Mouse (Mus musculus): ENCODE results near the gene Vps72. TPM values are rescaled to one million over a fixed set of nuclear protein-coding genes. Genes with fewer than 3 reads are reported as not detected.

Vps72 gene
- polyA plus RNA-seq, 1 experiment: 83.5 TPM

GRCm38 (mm10) chr3:95164256-95164550 is 53.4 kb downstream of the Vps72 start:
- Histone ChIP-seq H3K9me3 (replicated peaks; ENCODE audit: control insufficient read depth, insufficient read depth, low read length, poor library complexity, severe bottlenecking) (no peaks in the 10 kb centered on the region), H3K4me3 (ENCODE audit: low read depth, low read length) (no peak overlapping the region), H3K27ac (ENCODE audit: insufficient read depth, low read length) (no peak overlapping the region), H3K4me1 (ENCODE audit: control insufficient read depth, insufficient read depth, low read length) (peaks cover 18% of the 10 kb centered on the region), H3K27me3 (ENCODE audit: control insufficient read depth, insufficient read depth, low read length, poor library complexity, severe bottlenecking) (no peaks in the 10 kb centered on the region), H3K9ac (ENCODE audit: low read depth, poor library complexity, severe bottlenecking) (no peak overlapping the region), H3K36me3 (ENCODE audit: control insufficient read depth, insufficient read depth, low read length, poor library complexity, severe bottlenecking) (no peaks in the 10 kb centered on the region)
- no peak for TF ChIP-seq EP300 (IDR thresholded peaks at IDR 0.05; ENCODE audit: insufficient read depth, low read depth, low read length)
- TF ChIP-seq POLR2A (IDR thresholded peaks at IDR 0.05; ENCODE audit: insufficient read depth, low read length): no peak
- no peak for TF ChIP-seq CTCF (IDR thresholded peaks at IDR 0.05; ENCODE audit: low read depth, low read length)

- no peaks in the 10 kb centered on the region for H3K27me3 ChIP-seq (ENCODE audit: control insufficient read depth, insufficient read depth, low read length, poor library complexity, severe bottlenecking)
- H3K4me3 ChIP-seq (ENCODE audit: low read depth, low read length): no peak overlapping the region
- no peaks in the 10 kb centered on the region for H3K9me3 ChIP-seq (replicated peaks; ENCODE audit: control insufficient read depth, insufficient read depth, low read length, poor library complexity, severe bottlenecking)
- H3K9ac ChIP-seq (ENCODE audit: low read depth, poor library complexity, severe bottlenecking): no peak overlapping the region
- H3K27ac ChIP-seq (ENCODE audit: insufficient read depth, low read length): no peak overlapping the region
- no peak for TF ChIP-seq EP300 (IDR thresholded peaks at IDR 0.05; ENCODE audit: insufficient read depth, low read depth, low read length)
- TF ChIP-seq CTCF (IDR thresholded peaks at IDR 0.05; ENCODE audit: low read depth, low read length): no peak
- TF ChIP-seq POLR2A (IDR thresholded peaks at IDR 0.05; ENCODE audit: insufficient read depth, low read length): no peak
- H3K36me3 ChIP-seq (ENCODE audit: control insufficient read depth, insufficient read depth, low read length, poor library complexity, severe bottlenecking): no peaks in the 10 kb centered on the region
- peaks cover 18% of the 10 kb centered on the region for H3K4me1 ChIP-seq (ENCODE audit: control insufficient read depth, insufficient read depth, low read length)
Observed at GRCm38 (mm10) chr3:95164840-95165239, 54.0 kb downstream of the Vps72 start.

DNA sequence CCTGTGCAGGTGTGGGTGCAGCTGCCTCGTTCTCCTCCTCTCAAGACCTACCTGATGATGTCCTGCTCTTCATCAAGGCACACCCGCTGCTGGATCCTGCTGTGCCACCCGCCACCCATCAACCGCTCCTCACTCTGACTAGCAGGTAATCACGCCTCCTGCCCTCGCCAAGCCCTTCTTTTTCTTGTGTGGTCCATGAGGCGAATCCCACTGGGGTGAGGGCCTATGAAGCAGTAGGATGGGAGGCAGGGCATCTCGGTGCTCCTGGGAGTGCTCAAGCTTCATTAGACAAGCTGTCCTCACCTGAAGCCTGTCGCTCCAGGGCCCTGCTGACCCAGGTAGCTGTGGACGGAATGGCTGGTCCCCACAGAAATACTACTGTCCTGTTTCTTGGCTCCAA is 59.2 kb downstream of the Vps72 start:
- H3K27me3 ChIP-seq (ENCODE audit: control insufficient read depth, insufficient read depth, low read length, poor library complexity, severe bottlenecking): no peaks in the 10 kb centered on the region; the same call in 1 of the 2 replicates

DNA sequence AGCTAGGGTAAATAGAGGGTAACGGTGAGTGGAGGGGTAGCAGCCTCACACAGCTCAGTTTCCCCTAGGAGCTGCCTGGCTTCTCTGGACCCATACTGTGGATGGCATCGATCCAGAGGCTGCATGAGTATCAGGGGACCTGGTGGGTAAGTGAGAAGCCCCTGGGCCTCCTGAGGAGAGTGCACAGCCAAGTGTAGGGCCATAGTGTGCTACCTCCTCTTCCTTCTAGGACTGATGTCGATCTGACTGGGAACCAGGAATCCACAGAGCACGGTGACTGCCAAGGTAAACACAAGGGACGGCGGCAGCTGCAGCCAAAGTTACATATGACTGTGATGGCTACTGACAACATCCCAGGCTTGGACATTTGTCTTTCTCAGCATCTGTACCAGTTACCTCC is 60.3 kb downstream of the Vps72 start:
- Histone ChIP-seq H3K36me3 (ENCODE audit: control insufficient read depth, insufficient read depth, low read length, poor library complexity, severe bottlenecking) (0 out of 2 replicates have a peak, but pooled peaks cover 2% of the 10 kb centered on the region), H3K27me3 (ENCODE audit: control insufficient read depth, insufficient read depth, low read length, poor library complexity, severe bottlenecking) (no peaks in the 10 kb centered on the region; the same call in 1 of the 2 replicates), H3K9me3 (replicated peaks; ENCODE audit: control insufficient read depth, insufficient read depth, low read length, poor library complexity, severe bottlenecking) (no peaks in the 10 kb centered on the region), H3K27ac (ENCODE audit: insufficient read depth, low read length) (no peak overlapping the region), H3K4me3 (ENCODE audit: low read depth, low read length) (no peak overlapping the region), H3K4me1 (ENCODE audit: control insufficient read depth, insufficient read depth, low read length) (no peaks in the 10 kb centered on the region), H3K9ac (ENCODE audit: low read depth, poor library complexity, severe bottlenecking) (no peak overlapping the region)
- TF ChIP-seq CTCF (IDR thresholded peaks at IDR 0.05; ENCODE audit: low read depth, low read length) (no peak), EP300 (IDR thresholded peaks at IDR 0.05; ENCODE audit: insufficient read depth, low read depth, low read length) (no peak), POLR2A (IDR thresholded peaks at IDR 0.05; ENCODE audit: insufficient read depth, low read length) (no peak)

More for the DNA sequence above, 59.2 kb downstream of the Vps72 start:
- no peak overlapping the region for H3K4me3 ChIP-seq (ENCODE audit: low read depth, low read length)
- no peaks in the 10 kb centered on the region for H3K4me1 ChIP-seq (ENCODE audit: control insufficient read depth, insufficient read depth, low read length)
- H3K27ac ChIP-seq (ENCODE audit: insufficient read depth, low read length): no peak overlapping the region
- no peak overlapping the region for H3K9ac ChIP-seq (ENCODE audit: low read depth, poor library complexity, severe bottlenecking)
- no peaks in the 10 kb centered on the region for H3K9me3 ChIP-seq (replicated peaks; ENCODE audit: control insufficient read depth, insufficient read depth, low read length, poor library complexity, severe bottlenecking)
- TF ChIP-seq EP300 (IDR thresholded peaks at IDR 0.05; ENCODE audit: insufficient read depth, low read depth, low read length): no peak
- no peak for TF ChIP-seq CTCF (IDR thresholded peaks at IDR 0.05; ENCODE audit: low read depth, low read length)
- TF ChIP-seq POLR2A (IDR thresholded peaks at IDR 0.05; ENCODE audit: insufficient read depth, low read length): no peak
- 0 out of 2 replicates have a peak, but pooled peaks cover 2% of the 10 kb centered on the region for H3K36me3 ChIP-seq (ENCODE audit: control insufficient read depth, insufficient read depth, low read length, poor library complexity, severe bottlenecking)

Other genes with a start within 250 kb of the Vps72 start
- gene Psmb4, start 224.1 kb upstream of the Vps72 start, polyA plus RNA-seq (2011; ENCODE audit: insufficient read depth, insufficient read length, low read depth, missing spikeins): 331 and 345 TPM in 2 replicates
- gene Selenbp1, start 178.0 kb upstream of the Vps72 start, polyA plus RNA-seq (2011; ENCODE audit: insufficient read depth, insufficient read length, low read depth, missing spikeins): 0.68 and 1.3 TPM in 2 replicates
- gene Rfx5, start 156.9 kb upstream of the Vps72 start, polyA plus RNA-seq (2011; ENCODE audit: insufficient read depth, insufficient read length, low read depth, missing spikeins): 24.8 and 25.1 TPM in 2 replicates
- gene Pi4kb, start 136.3 kb upstream of the Vps72 start, polyA plus RNA-seq (2011; ENCODE audit: insufficient read depth, insufficient read length, low read depth, missing spikeins): 11.3 and 12.8 TPM in 2 replicates
- 37.7 and 56.5 TPM in 2 replicates for gene Zfp687, start 95.6 kb upstream of the Vps72 start, polyA plus RNA-seq (2011; ENCODE audit: insufficient read depth, insufficient read length, low read depth, missing spikeins)
- 286 and 316 TPM in 2 replicates for gene Psmd4, start 68.4 kb upstream of the Vps72 start, polyA plus RNA-seq (2011; ENCODE audit: insufficient read depth, insufficient read length, low read depth, missing spikeins)
- gene Pip5k1a, start 4.1 kb upstream of the Vps72 start, polyA plus RNA-seq (2011; ENCODE audit: insufficient read depth, insufficient read length, low read depth, missing spikeins): 53.9 and 63.5 TPM in 2 replicates
- 0.90 TPM in 1 of 2 replicates, not detected in the other for gene Tmod4, start 13.5 kb downstream of the Vps72 start, polyA plus RNA-seq (2011; ENCODE audit: insufficient read depth, insufficient read length, low read depth, missing spikeins)
- gene Scnm1, start 23.0 kb downstream of the Vps72 start, polyA plus RNA-seq (2011; ENCODE audit: insufficient read depth, insufficient read length, low read depth, missing spikeins): 48.5 and 52.1 TPM in 2 replicates
- gene Lysmd1, start 23.1 kb downstream of the Vps72 start, polyA plus RNA-seq (2011; ENCODE audit: insufficient read depth, insufficient read length, low read depth, missing spikeins): 4.0 and 5.7 TPM in 2 replicates
- not detected in 2 replicates for gene Tnfaip8l2, start 31.3 kb downstream of the Vps72 start, polyA plus RNA-seq (2011; ENCODE audit: insufficient read depth, insufficient read length, low read depth, missing spikeins)
- 13.3 and 18.8 TPM in 2 replicates for gene Sema6c, start 49.4 kb downstream of the Vps72 start, polyA plus RNA-seq (2011; ENCODE audit: insufficient read depth, insufficient read length, low read depth, missing spikeins)
- 39.8 and 49.0 TPM in 2 replicates for gene Gabpb2, start 106.9 kb downstream of the Vps72 start, polyA plus RNA-seq (2011; ENCODE audit: insufficient read depth, insufficient read length, low read depth, missing spikeins)
- gene Cdc42se1, start 117.7 kb downstream of the Vps72 start, polyA plus RNA-seq (2011; ENCODE audit: insufficient read depth, insufficient read length, low read depth, missing spikeins): 57.4 and 65.6 TPM in 2 replicates
- 13.1 and 15.5 TPM in 2 replicates for gene Mllt11, start 121.1 kb downstream of the Vps72 start, polyA plus RNA-seq (2011; ENCODE audit: insufficient read depth, insufficient read length, low read depth, missing spikeins)
- gene Gm128, start 130.6 kb downstream of the Vps72 start, polyA plus RNA-seq (2011; ENCODE audit: insufficient read depth, insufficient read length, low read depth, missing spikeins): 1.2 and 2.1 TPM in 2 replicates
- 4.1 and 4.8 TPM in 2 replicates for gene Bnipl, start 140.2 kb downstream of the Vps72 start, polyA plus RNA-seq (2011; ENCODE audit: insufficient read depth, insufficient read length, low read depth, missing spikeins)
- gene Mindy1, start 170.3 kb downstream of the Vps72 start, polyA plus RNA-seq (2011; ENCODE audit: insufficient read depth, insufficient read length, low read depth, missing spikeins): 43.6 and 48.0 TPM in 2 replicates
- 42.9 and 43.9 TPM in 2 replicates for gene Prune1, start 171.1 kb downstream of the Vps72 start, polyA plus RNA-seq (2011; ENCODE audit: insufficient read depth, insufficient read length, low read depth, missing spikeins)
- 1.9 and 2.0 TPM in 2 replicates for gene Anxa9, start 196.2 kb downstream of the Vps72 start, polyA plus RNA-seq (2011; ENCODE audit: insufficient read depth, insufficient read length, low read depth, missing spikeins)
- gene Cers2, start 203.8 kb downstream of the Vps72 start, polyA plus RNA-seq (2011; ENCODE audit: insufficient read depth, insufficient read length, low read depth, missing spikeins): 99.9 and 103 TPM in 2 replicates
- gene Setdb1, start 246.2 kb downstream of the Vps72 start, polyA plus RNA-seq (2011; ENCODE audit: insufficient read depth, insufficient read length, low read depth, missing spikeins): 67.9 and 73.3 TPM in 2 replicates

Measured in ES-Bruce4 (cell line).